10 mouse cellular contexts compared by ENCODE assay signal in the genomic region with DNA sequence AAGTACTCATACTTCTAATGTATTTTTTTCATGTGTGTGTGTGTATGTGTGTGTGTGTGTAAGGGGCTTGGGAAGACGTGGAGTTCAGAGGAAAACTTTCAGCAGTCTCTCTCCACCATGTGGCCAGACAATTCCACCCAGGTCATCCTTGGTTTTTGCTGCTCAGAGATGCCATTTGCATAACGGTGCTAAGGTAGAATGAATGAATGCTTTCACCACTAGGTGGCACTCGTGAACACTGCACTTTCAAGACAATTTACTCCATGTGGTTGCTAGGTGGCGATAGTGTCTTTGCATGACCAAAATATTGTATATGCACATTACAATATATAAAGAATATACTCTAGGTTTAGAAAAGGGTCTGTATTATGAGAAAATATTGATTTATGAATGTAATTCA. TPM values are rescaled to one million over a fixed set of nuclear protein-coding genes. Genes with fewer than 3 reads are reported as not detected.
DNase-seq lines count a peak whose midpoint lies in the region; ATAC-seq and TF ChIP-seq lines count a peak whose summit lies in the region.
"Had no signal": no experiment of that assay in that cellular context is flagged by ENCODE, and none has a peak within 500 bp of the region (broad histone marks: within the 10 kb centered on the region; RNA-seq: fewer than 3 reads in every experiment).

No protein-coding gene starts in this region.

- no peak overlapping the region for H3K9ac ChIP-seq in forebrain, embryonic 14.5 days (ENCODE audit: low read length)
- H3K9ac ChIP-seq in midbrain, embryonic 12.5 days (replicated peaks), result no peak overlapping the region
- H3K9ac ChIP-seq: embryonic facial prominence, embryonic 13.5 days; stomach, embryonic 15.5 days had no signal

- no peak overlapping the region for H3K4me2 ChIP-seq in forebrain, embryonic 14.5 days (ENCODE audit: low read length)
- H3K4me2 ChIP-seq in midbrain, embryonic 12.5 days (replicated peaks), result no peak overlapping the region
- H3K4me2 ChIP-seq: embryonic facial prominence, embryonic 13.5 days; stomach, embryonic 15.5 days had no signal

- H3K36me3 ChIP-seq in testis, adult 2 months (ENCODE audit: control insufficient read depth, insufficient read depth, low read length), result no peaks in the 10 kb centered on the region
- peaks cover 16% of the 10 kb centered on the region; the same call in 1 of the 2 replicates for H3K36me3 ChIP-seq in forebrain, embryonic 14.5 days (ENCODE audit: control insufficient read depth, insufficient read depth, low read length)
- H3K36me3 ChIP-seq in midbrain, embryonic 12.5 days, result peaks cover 12% of the 10 kb centered on the region
- H3K36me3 ChIP-seq in spleen, adult 2 months (ENCODE audit: control insufficient read depth, insufficient read depth, low read length), result peaks cover 2% of the 10 kb centered on the region; the same call in 1 of the 2 replicates
- H3K36me3 ChIP-seq: stomach, embryonic 15.5 days had no signal

- WGBS in forebrain, embryonic 14.5 days, result 20% methylated on average over 4 of the region's 4 CpGs
- 20% methylated on average over 4 of the region's 4 CpGs for WGBS in midbrain, embryonic 12.5 days
- 8% methylated on average over 4 of the region's 4 CpGs for WGBS in spleen, adult 2 months

- no peak overlapping the region for H3K4me3 ChIP-seq in testis, adult 2 months (ENCODE audit: control insufficient read depth, low read depth, low read length)
- no peak overlapping the region for H3K4me3 ChIP-seq in forebrain, embryonic 14.5 days (ENCODE audit: low read depth, low read length)
- no peak overlapping the region for H3K4me3 ChIP-seq in midbrain, embryonic 12.5 days
- H3K4me3 ChIP-seq in spleen, adult 2 months (ENCODE audit: extremely low read depth, insufficient read depth, insufficient read length), result no peak overlapping the region
- H3K4me3 ChIP-seq: embryonic facial prominence, embryonic 13.5 days; stomach, embryonic 15.5 days had no signal

- intact Hi-C loops in left cerebral cortex, postnatal 25 days (cut with DNase I), result loop anchor here (2.0 kb wide), 1 partner anchor 340 kb away; no protein-coding TSS in a partner anchor

- H3K4me1 ChIP-seq in testis, adult 2 months (ENCODE audit: control insufficient read depth, insufficient read depth, low read length), result no peaks in the 10 kb centered on the region
- H3K4me1 ChIP-seq in forebrain, embryonic 14.5 days (ENCODE audit: control insufficient read depth, insufficient read depth, low read length), result no peaks in the 10 kb centered on the region
- no peaks in the 10 kb centered on the region for H3K4me1 ChIP-seq in midbrain, embryonic 12.5 days
- no peaks in the 10 kb centered on the region for H3K4me1 ChIP-seq in spleen, adult 2 months (ENCODE audit: control insufficient read depth, insufficient read depth, insufficient read length)
- H3K4me1 ChIP-seq: embryonic facial prominence, embryonic 13.5 days; stomach, embryonic 15.5 days had no signal

- peak; percentile 14; the same call in 1 of the 2 replicates for TF ChIP-seq CTCF in testis, adult 2 months (IDR thresholded peaks at IDR 0.05; ENCODE audit: control insufficient read depth, insufficient read depth, insufficient replicate concordance, low read depth, low read length)
- TF ChIP-seq CTCF in spleen, adult 2 months (IDR thresholded peaks at IDR 0.05; ENCODE audit: extremely low read depth, insufficient read depth, insufficient read length, insufficient replicate concordance), result peak; percentile 64; the same call in 1 of the 2 replicates

- no peaks in the 10 kb centered on the region for H3K9me3 ChIP-seq in forebrain, embryonic 14.5 days (replicated peaks; ENCODE audit: control insufficient read depth, low read length)
- no peaks in the 10 kb centered on the region for H3K9me3 ChIP-seq in midbrain, embryonic 12.5 days
- H3K9me3 ChIP-seq: embryonic facial prominence, embryonic 13.5 days; stomach, embryonic 15.5 days had no signal

- ATAC-seq in forebrain, embryonic 14.5 days, result peak; percentile 73
- peak; percentile 70 for ATAC-seq in midbrain, embryonic 12.5 days (ENCODE audit: low FRiP score, low read depth)

- TF ChIP-seq POLR2A in testis, adult 2 months (IDR thresholded peaks at IDR 0.05; ENCODE audit: control insufficient read depth, low read depth, low read length), result no peak
- TF ChIP-seq POLR2A in spleen, adult 2 months (IDR thresholded peaks at IDR 0.05; ENCODE audit: low read depth, low read length), result no peak

- H3K27ac ChIP-seq in testis, adult 2 months (ENCODE audit: control insufficient read depth, insufficient read depth, low read depth, low read length), result no peak overlapping the region
- H3K27ac ChIP-seq in forebrain, embryonic 14.5 days (ENCODE audit: low read depth, low read length), result no peak overlapping the region
- no peak overlapping the region for H3K27ac ChIP-seq in midbrain, embryonic 12.5 days (replicated peaks)
- H3K27ac ChIP-seq in spleen, adult 2 months (ENCODE audit: insufficient read depth, low read length), result no peak overlapping the region
- H3K27ac ChIP-seq: embryonic facial prominence, embryonic 13.5 days; stomach, embryonic 15.5 days had no signal

- H3K27me3 ChIP-seq in testis, adult 2 months (ENCODE audit: control insufficient read depth, insufficient read depth, low read length), result no peaks in the 10 kb centered on the region
- H3K27me3 ChIP-seq in forebrain, embryonic 14.5 days (replicated peaks; ENCODE audit: control insufficient read depth, insufficient read depth, low read length), result no peaks in the 10 kb centered on the region
- H3K27me3 ChIP-seq in midbrain, embryonic 12.5 days, result no peaks in the 10 kb centered on the region
- no peaks in the 10 kb centered on the region for H3K27me3 ChIP-seq in spleen, adult 2 months (ENCODE audit: control insufficient read depth, insufficient read depth, low read length)
- H3K27me3 ChIP-seq: embryonic facial prominence, embryonic 13.5 days; stomach, embryonic 15.5 days had no signal

- DNase-seq in testis, postnatal 14 days (ENCODE audit: low spot score), result no peak
- DNase-seq in cerebellum, adult 11 months, result peak; percentile 42
- peak; percentile 89 for DNase-seq in forebrain, embryonic 14.5 days (ENCODE audit: low spot score)
- peak; percentile 92 for DNase-seq in induced T-regulatory cell, adult 2 months (ENCODE audit: low read depth)
- DNase-seq in left cerebral cortex, postnatal 25 days (ENCODE audit: low spot score in 2 of 2), result peak; percentile 78 to 85
- DNase-seq in spleen, adult 2 months (ENCODE audit: low read depth in 1 of 2, low spot score in 2 of 2), result peak; percentile 58 to 70

RNA-seq across cellular contexts. Expression of gene Rwdd1, which starts 32.7 kb away (rescaled TPM):
- 39.0 and 41.3 TPM in 2 replicates for polyA plus RNA-seq in testis, adult 2 months (2012; rRNA removed)
- polyA plus RNA-seq in forebrain, embryonic 14.5 days (2014; fragmentation: Nextera tagmentation; extraction: Ambion mirVana), result 147 TPM in 2 replicates
- total RNA-seq in left cerebral cortex, postnatal 25 days (2021), result 100 to 1,000 TPM in 1 of 2 experiments, 10 to 100 TPM in 1; 89.7 to 101 TPM
- 128 and 135 TPM in 2 replicates for polyA plus RNA-seq in midbrain, embryonic 12.5 days (2016; fragmentation: Nextera tagmentation; extraction: Ambion mirVana)
- 19.3 and 33.1 TPM in 2 replicates for polyA plus RNA-seq in spleen, adult 2 months (2012; rRNA removed)

RNA-seq across cellular contexts. Expression of gene Zup1, which starts 35.7 kb away (rescaled TPM):
- polyA plus RNA-seq in testis, adult 2 months (2012; rRNA removed), result 10.6 and 10.9 TPM in 2 replicates
- polyA plus RNA-seq in forebrain, embryonic 14.5 days (2014; fragmentation: Nextera tagmentation; extraction: Ambion mirVana), result 21.4 and 22.8 TPM in 2 replicates
- 10 to 100 TPM; 14.9 to 18.5 TPM for total RNA-seq in left cerebral cortex, postnatal 25 days (2021)
- polyA plus RNA-seq in midbrain, embryonic 12.5 days (2016; fragmentation: Nextera tagmentation; extraction: Ambion mirVana), result 28.7 and 29.6 TPM in 2 replicates
- 7.0 and 9.4 TPM in 2 replicates for polyA plus RNA-seq in spleen, adult 2 months (2012; rRNA removed)

RNA-seq across cellular contexts. Expression of gene Trappc3l, which starts 50.6 kb away (rescaled TPM):
- not detected in 2 replicates for polyA plus RNA-seq in testis, adult 2 months (2012; rRNA removed)
- polyA plus RNA-seq in forebrain, embryonic 14.5 days (2014; fragmentation: Nextera tagmentation; extraction: Ambion mirVana), result not detected in 2 replicates
- total RNA-seq in left cerebral cortex, postnatal 25 days (2021), result under 1 TPM; 0.27 to 0.55 TPM
- polyA plus RNA-seq in midbrain, embryonic 12.5 days (2016; fragmentation: Nextera tagmentation; extraction: Ambion mirVana), result not detected in 2 replicates
- not detected in 2 replicates for polyA plus RNA-seq in spleen, adult 2 months (2012; rRNA removed)
- polyA plus RNA-seq: embryonic facial prominence, embryonic 13.5 days; stomach, embryonic 15.5 days had no signal

RNA-seq across cellular contexts. Expression of gene Calhm4, which starts 57.3 kb away (rescaled TPM):
- polyA plus RNA-seq in testis, adult 2 months (2012; rRNA removed), result not detected in 2 replicates
- polyA plus RNA-seq in forebrain, embryonic 14.5 days (2014; fragmentation: Nextera tagmentation; extraction: Ambion mirVana), result not detected in 2 replicates
- total RNA-seq in left cerebral cortex, postnatal 25 days (2021), result not detected
- polyA plus RNA-seq in midbrain, embryonic 12.5 days (2016; fragmentation: Nextera tagmentation; extraction: Ambion mirVana), result not detected in 2 replicates
- not detected in 2 replicates for polyA plus RNA-seq in spleen, adult 2 months (2012; rRNA removed)
- polyA plus RNA-seq: embryonic facial prominence, embryonic 13.5 days; stomach, embryonic 15.5 days had no signal
